Mouse (Mus musculus) left cerebral cortex, adult 2 months (tissue): ENCODE measurements around the gene Pidd1. TPM values are rescaled to one million over a fixed set of nuclear protein-coding genes. Genes with fewer than 3 reads are reported as not detected.
"Not testable (repeated sequence)": the region's sequence is repeated elsewhere in the genome, so short reads cannot be mapped to it uniquely, and the experiment has no call there.

Source experiments
- DNase-seq, 2 experiments: peaks; one replicate each; pipeline ENCODE4 v3.0.0; 2021 to 2022; ENCODE audit warnings: low spot score in 2 of 2, mixed read lengths in 1 of 2; ENCODE audit errors: extremely low spot score in 1 of 2
- H3K27ac ChIP-seq: fragments of 200-600 bp; 2 replicates; pipeline ENCODE4 v1.8.1; 2022
- H3K4me3 ChIP-seq: fragments of 200-600 bp; 2 replicates; pipeline ENCODE4 v1.8.1; 2022
- CTCF ChIP-seq: fragments of 200-600 bp; IDR thresholded peaks from 2 replicates; pipeline ENCODE4 v1.8.1; 2022; ENCODE audit warnings: antibody characterized with exemption, mild to moderate bottlenecking, moderate library complexity
- intact Hi-C: fragments of 180-260 bp; cut with DNase I; formaldehyde crosslinking; loops from one replicate; pipeline ENCODE4 v1.15.1; 2025
- total RNA-seq, 2 experiments: library from RNA; stranded (reverse); gene quantifications; 2 replicates each; pipeline ENCODE4 v1.2.3; 2021

Pidd1 gene
- total RNA-seq, 2 experiments from 2014 or later, result 0.93 to 1.2 TPM

GRCm38 (mm10) chr7:141455610-141456314 lies 11.9 kb upstream of the Pidd1 start:
- Histone ChIP-seq H3K27ac (peak overlapping the region; percentile 76), H3K4me3 (peak overlapping the region; percentile 88)
- intact Hi-C loops, result no loop called here
- TF ChIP-seq CTCF, result no peak
- DNase-seq, result no peak

- Histone ChIP-seq H3K4me3 (peak within 1 kb of the TSS; percentile 88), H3K27ac (peak within 1 kb of the TSS; percentile 76)
- intact Hi-C loops, result no loop called here
- DNase-seq, result peak; percentile 88 to 91
- TF ChIP-seq CTCF, result peak; percentile 13
These were observed 11.2 kb upstream of the Pidd1 start, which contains the start of gene Pnpla2 for GRCm38 (mm10) chr7:141454967-141455551. Pnpla2 (plus strand) TSS chr7:141455198.

GRCm38 (mm10) chr7:141453636-141454035 lies 9.8 kb upstream of the Pidd1 start:
- H3K4me3 ChIP-seq, result no peak overlapping the region
- no peak for TF ChIP-seq CTCF
- intact Hi-C loops, result no loop called here
- no peak for DNase-seq
- no peak overlapping the region for H3K27ac ChIP-seq

- Histone ChIP-seq H3K4me3 (no peak overlapping the region), H3K27ac (no peak overlapping the region)
- intact Hi-C loops, result no loop called here
- no peak for DNase-seq
- TF ChIP-seq CTCF, result no peak
These were observed 8.1 kb upstream of the Pidd1 start for GRCm38 (mm10) chr7:141451928-141452327.

GRCm38 (mm10) chr7:141447110-141447991 lies 3.5 kb upstream of the Pidd1 start, which contains the start of gene Rplp2:
Rplp2 (plus strand) TSS chr7:141447370.
- TF ChIP-seq CTCF, result no peak
- peak; percentile 95 to 96 for DNase-seq
- Histone ChIP-seq H3K4me3 (peak within 1 kb of the TSS; percentile 91), H3K27ac (peak within 1 kb of the TSS; percentile 99)
- intact Hi-C loops, result no loop called here

- peak overlapping the region; percentile 91; the same call in 1 of the 2 replicates for H3K4me3 ChIP-seq
- intact Hi-C loops, DNase-seq, H3K27ac ChIP-seq: not testable (repeated sequence)
These were observed 2.5 kb upstream of the Pidd1 start for GRCm38 (mm10) chr7:141446374-141446773.

GRCm38 (mm10) chr7:141443081-141443821 lies 574 bp downstream of the Pidd1 start:
- no peak; the same call in 1 of the 2 replicates for TF ChIP-seq CTCF
- intact Hi-C loops, result no loop called here

GRCm38 (mm10) chr7:141442199-141442598 lies 1.6 kb downstream of the Pidd1 start:
- no peak for TF ChIP-seq CTCF
- DNase-seq, result no peak
- Histone ChIP-seq H3K27ac (no peak overlapping the region), H3K4me3 (no peak overlapping the region)
- intact Hi-C loops, result no loop called here

More at GRCm38 (mm10) chr7:141443081-141443821, 574 bp downstream of the Pidd1 start:
- no peak for DNase-seq
- Histone ChIP-seq H3K4me3 (peak overlapping the region; percentile 39), H3K27ac (no peak overlapping the region)

- no peak for TF ChIP-seq CTCF
- intact Hi-C loops, result no loop called here
- Histone ChIP-seq H3K27ac (no peak overlapping the region), H3K4me3 (no peak overlapping the region)
- DNase-seq, result no peak
These were observed 2.4 kb downstream of the Pidd1 start for GRCm38 (mm10) chr7:141441460-141441859.

GRCm38 (mm10) chr7:141440613-141441012 lies 3.2 kb downstream of the Pidd1 start:
- intact Hi-C loops, result no loop called here
- DNase-seq, result no peak
- TF ChIP-seq CTCF, result peak; percentile 74
- H3K4me3 ChIP-seq, result no peak overlapping the region
- no peak overlapping the region for H3K27ac ChIP-seq

GRCm38 (mm10) chr7:141439811-141440210 lies 4.0 kb downstream of the Pidd1 start:
- Histone ChIP-seq H3K4me3 (no peak overlapping the region), H3K27ac (no peak overlapping the region)
- intact Hi-C loops, result no loop called here
- no peak for TF ChIP-seq CTCF
- no peak for DNase-seq
